26 mouse cellular contexts compared by ENCODE assay signal in genomic region chr11:79086787-79087186, GRCm38 (mm10). TPM values are rescaled to one million over a fixed set of nuclear protein-coding genes. Genes with fewer than 3 reads are reported as not detected.
DNase-seq lines count a peak whose midpoint lies in the region; ATAC-seq and TF ChIP-seq lines count a peak whose summit lies in the region.
"Had no signal": no experiment of that assay in that cellular context is flagged by ENCODE, and none has a peak within 500 bp of the region (broad histone marks: within the 10 kb centered on the region; RNA-seq: fewer than 3 reads in every experiment).

No protein-coding gene starts in this region.

- H3K27ac ChIP-seq in layer of hippocampus, adult 2 months: peak overlapping the region; percentile 80
- peak overlapping the region; percentile 86 for H3K27ac ChIP-seq in bone marrow, adult 2 months (ENCODE audit: control insufficient read depth, insufficient read depth, low read depth, low read length, poor library complexity)
- no peak overlapping the region for H3K27ac ChIP-seq in forebrain, embryonic 14.5 days (ENCODE audit: low read depth, low read length)
- H3K27ac ChIP-seq: embryonic facial prominence, embryonic 13.5 days; forebrain, embryonic 15.5 days; liver, embryonic 14.5 days; macrophage; midbrain, embryonic 13.5 days; neural tube, embryonic 12.5 days had no signal

- H3K9me3 ChIP-seq in forebrain, embryonic 14.5 days (replicated peaks; ENCODE audit: control insufficient read depth, low read length): no peaks in the 10 kb centered on the region
- H3K9me3 ChIP-seq: embryonic facial prominence, embryonic 13.5 days; forebrain, embryonic 15.5 days; midbrain, embryonic 13.5 days; neural tube, embryonic 12.5 days had no signal

- H3K27me3 ChIP-seq in forebrain, embryonic 14.5 days (replicated peaks; ENCODE audit: control insufficient read depth, insufficient read depth, low read length): no peaks in the 10 kb centered on the region
- H3K27me3 ChIP-seq: embryonic facial prominence, embryonic 13.5 days; forebrain, embryonic 15.5 days; midbrain, embryonic 13.5 days; neural tube, embryonic 12.5 days had no signal

- peaks cover 8% of the 10 kb centered on the region; the same call in 1 of the 2 replicates for H3K4me1 ChIP-seq in bone marrow, adult 2 months (ENCODE audit: control insufficient read depth, insufficient read depth, low read length)
- no peaks in the 10 kb centered on the region; the same call in 1 of the 2 replicates for H3K4me1 ChIP-seq in forebrain, embryonic 14.5 days (ENCODE audit: control insufficient read depth, insufficient read depth, low read length)

- no peak for DNase-seq in layer of hippocampus, adult 2 months (ENCODE audit: low spot score in 2 of 2)
- DNase-seq in layer of hippocampus, postnatal 10 days (ENCODE audit: low spot score in 2 of 2): no peak
- peak; percentile 47 for DNase-seq in 416B (ENCODE audit: low read depth)
- DNase-seq in adrenal gland, postnatal 4 days (ENCODE audit: low spot score in 2 of 2): no peak
- no peak for DNase-seq in forebrain, embryonic 14.5 days (ENCODE audit: low spot score)
- DNase-seq: adrenal gland, adult 8-10 months; cerebellum, adult 2 months; cerebellum, postnatal 25 days; embryo, embryonic 11 days; gastrocnemius, postnatal 36 days; kidney, adult 18-20 months; kidney, postnatal 10 days; thymus, postnatal 36 days had no signal

- TF ChIP-seq CTCF in layer of hippocampus, adult 2 months (conservative IDR thresholded peaks at IDR 0.05): no peak
- TF ChIP-seq CTCF in bone marrow, adult 2 months (IDR thresholded peaks at IDR 0.05; ENCODE audit: control insufficient read depth, insufficient read depth, low read length): no peak

- no peak overlapping the region for H3K9ac ChIP-seq in forebrain, embryonic 14.5 days (ENCODE audit: low read length)
- H3K9ac ChIP-seq: embryonic facial prominence, embryonic 13.5 days; forebrain, embryonic 15.5 days; liver, embryonic 14.5 days; midbrain, embryonic 13.5 days; neural tube, embryonic 12.5 days had no signal

- ATAC-seq in megakaryocyte progenitor cell, adult 5-6 weeks (replicated peaks; ENCODE audit: poor library complexity): peak; percentile 70
- ATAC-seq in forebrain, embryonic 14.5 days: no peak
- ATAC-seq: activated CD4-positive, CD25-positive, alpha-beta regulatory T cell, adult 4 months; forebrain, embryonic 15.5 days; hindbrain, embryonic 16.5 days; lung, postnatal 0 days; midbrain, embryonic 13.5 days had no signal

- H3K36me3 ChIP-seq in forebrain, embryonic 14.5 days (ENCODE audit: control insufficient read depth, insufficient read depth, low read length): no peaks in the 10 kb centered on the region
- H3K36me3 ChIP-seq: embryonic facial prominence, embryonic 13.5 days; forebrain, embryonic 15.5 days; midbrain, embryonic 13.5 days; neural tube, embryonic 12.5 days had no signal

- TF ChIP-seq POLR2A in bone marrow, adult 2 months (IDR thresholded peaks at IDR 0.05; ENCODE audit: borderline replicate concordance, control insufficient read depth, low read depth, low read length): peak; percentile 76; the same call in 1 of the 2 replicates

- no peak overlapping the region for H3K4me2 ChIP-seq in forebrain, embryonic 14.5 days (ENCODE audit: low read length)
- H3K4me2 ChIP-seq: embryonic facial prominence, embryonic 13.5 days; forebrain, embryonic 15.5 days; heart, embryonic 11.5 days; midbrain, embryonic 13.5 days; neural tube, embryonic 12.5 days had no signal

- WGBS in bone marrow, adult 2 months: 45% methylated on average over 12 of the region's 12 CpGs
- 92% methylated on average over 12 of the region's 12 CpGs for whole genome bisulfite sequencing in forebrain, embryonic 14.5 days

- H3K4me3 ChIP-seq in layer of hippocampus, adult 2 months: no peak overlapping the region
- peak overlapping the region; percentile 49 for H3K4me3 ChIP-seq in bone marrow, adult 2 months (replicated peaks; ENCODE audit: control insufficient read depth, low read depth, low read length)
- no peak overlapping the region for H3K4me3 ChIP-seq in forebrain, embryonic 14.5 days (ENCODE audit: low read depth, low read length)
- H3K4me3 ChIP-seq: embryonic facial prominence, embryonic 13.5 days; erythroblast, embryonic 14.5 days; forebrain, embryonic 15.5 days; midbrain, embryonic 13.5 days; neural tube, embryonic 12.5 days had no signal

RNA-seq across cellular contexts. Expression of gene Ksr1, which starts 59.4 kb away (rescaled TPM):
- 100 to 1,000 TPM; 230 to 231 TPM for total RNA-seq in layer of hippocampus, adult 2 months (2021)
- 100 to 1,000 TPM in 1 of 2 experiments, 10 to 100 TPM in 1; 94.1 to 106 TPM for total RNA-seq in layer of hippocampus, postnatal 10 days (2021)
- polyA plus RNA-seq in bone marrow, adult 2 months (2011; ENCODE audit: insufficient read depth, insufficient read length, low replicate concordance, missing spikeins): 6.4 and 18.2 TPM in 2 replicates
- 7.1 and 8.7 TPM in 2 replicates for total RNA-seq in megakaryocyte progenitor cell, adult 5-6 weeks (2015)
- 6.0 and 7.2 TPM in 2 replicates for total RNA-seq in megakaryocyte progenitor cell, adult 5-6 weeks (2017)
- total RNA-seq in adrenal gland, postnatal 4 days (2021): 10 to 100 TPM; 16.0 to 16.9 TPM
- 4.7 and 7.2 TPM in 2 replicates for polyA plus RNA-seq in forebrain, embryonic 14.5 days (2014; fragmentation: Nextera tagmentation; extraction: Ambion mirVana)

Comparison
In these comparisons a context has a peak if more than half of its experiments do, and no peak if none do; other contexts are left out.
1. RNA of gene Ksr1, which starts 59.4 kb away (total RNA-seq): 230 to 231 TPM in layer of hippocampus, adult 2 months and 94.1 to 106 TPM in layer of hippocampus, postnatal 10 days; 16.0 to 16.9 TPM in adrenal gland, postnatal 4 days and 6.0 to 8.7 TPM in megakaryocyte progenitor cell, adult 5-6 weeks; every median in the first group is over 4 times any median in the second.